Mouse (Mus musculus): ENCODE data around the gene Pcp4. TPM values are rescaled to one million over a fixed set of nuclear protein-coding genes. Genes with fewer than 3 reads are reported as not detected.
A peak's percentile ranks its signal among the peaks of the same experiment; 100 is the strongest.

The Pcp4 gene
- polyA plus RNA-seq, 1 experiment from 2014 or later = 482 TPM

DNA sequence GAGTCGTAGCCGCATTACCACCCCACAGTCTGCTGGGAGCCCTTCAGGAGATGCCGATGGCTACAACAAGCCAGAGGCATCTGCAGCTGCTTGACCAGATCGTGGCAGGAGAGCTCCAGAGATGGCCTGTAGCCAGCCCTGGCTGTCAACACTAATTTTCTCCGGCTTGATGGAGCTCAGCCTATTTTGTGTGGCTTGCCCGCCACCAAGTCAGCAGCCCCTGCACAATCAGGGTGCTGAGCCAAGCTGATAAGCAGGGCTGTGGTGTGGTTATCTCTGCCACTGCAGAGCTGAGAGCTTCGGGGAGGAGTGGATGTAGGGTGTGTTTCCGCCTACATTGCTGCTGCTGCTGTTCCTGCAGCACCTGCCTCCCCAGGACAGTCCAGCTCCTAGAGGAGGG, 66.3 kb downstream of the Pcp4 start:
- Histone ChIP-seq H3K4me2 (no peak overlapping the region), H3K27ac (replicated peaks) (no peak overlapping the region), H3K4me1 (peaks cover 4% of the 10 kb centered on the region; the same call in 1 of the 2 replicates), H3K9me3 (replicated peaks) (no peaks in the 10 kb centered on the region), H3K9ac (replicated peaks) (no peak overlapping the region), H3K36me3 (no peaks in the 10 kb centered on the region), H3K27me3 (replicated peaks) (no peaks in the 10 kb centered on the region), H3K4me3 (replicated peaks) (no peak overlapping the region)
- 75% methylated on average over 8 of the region's 8 CpGs for WGBS
- no peak for ATAC-seq (ENCODE audit: low FRiP score)

GRCm38 (mm10) chr16:96535271-96535670, 67.9 kb downstream of the Pcp4 start:
- Histone ChIP-seq H3K4me3 (replicated peaks) (no peak overlapping the region), H3K4me1 (peaks cover 4% of the 10 kb centered on the region; the same call in 1 of the 2 replicates), H3K4me2 (no peak overlapping the region), H3K27ac (replicated peaks) (no peak overlapping the region), H3K9ac (replicated peaks) (no peak overlapping the region), H3K27me3 (replicated peaks) (no peaks in the 10 kb centered on the region), H3K36me3 (no peaks in the 10 kb centered on the region), H3K9me3 (replicated peaks) (no peaks in the 10 kb centered on the region)
- WGBS = 92% methylated on average over 4 of the region's 4 CpGs
- ATAC-seq (ENCODE audit: low FRiP score) = no peak

DNA sequence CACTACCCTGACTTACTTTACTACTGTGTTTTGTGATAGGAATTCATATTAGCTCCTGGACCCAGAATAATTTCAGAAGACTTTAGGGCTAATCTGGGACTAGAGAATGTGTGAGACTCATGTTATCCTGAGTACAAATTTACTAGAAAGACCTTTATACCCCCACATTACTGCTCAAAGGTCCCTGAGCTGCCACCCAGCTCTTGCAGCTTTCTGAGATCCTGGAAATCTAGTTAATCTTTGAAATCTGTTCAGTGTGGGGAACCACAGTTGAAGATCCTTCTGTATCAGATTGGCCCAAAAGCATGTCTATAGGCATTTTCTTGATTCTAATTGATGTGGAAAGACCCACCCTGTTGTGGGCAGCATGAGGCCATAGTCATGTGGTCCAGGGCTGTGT, 69.0 kb downstream of the Pcp4 start:
- Histone ChIP-seq H3K36me3 (no peaks in the 10 kb centered on the region), H3K9ac (replicated peaks) (no peak overlapping the region), H3K27me3 (replicated peaks) (no peaks in the 10 kb centered on the region), H3K4me3 (replicated peaks) (no peak overlapping the region), H3K27ac (replicated peaks) (no peak overlapping the region), H3K9me3 (replicated peaks) (no peaks in the 10 kb centered on the region), H3K4me1 (peaks cover 4% of the 10 kb centered on the region; the same call in 1 of the 2 replicates), H3K4me2 (no peak overlapping the region)
- no peak for ATAC-seq (ENCODE audit: low FRiP score)

DNA sequence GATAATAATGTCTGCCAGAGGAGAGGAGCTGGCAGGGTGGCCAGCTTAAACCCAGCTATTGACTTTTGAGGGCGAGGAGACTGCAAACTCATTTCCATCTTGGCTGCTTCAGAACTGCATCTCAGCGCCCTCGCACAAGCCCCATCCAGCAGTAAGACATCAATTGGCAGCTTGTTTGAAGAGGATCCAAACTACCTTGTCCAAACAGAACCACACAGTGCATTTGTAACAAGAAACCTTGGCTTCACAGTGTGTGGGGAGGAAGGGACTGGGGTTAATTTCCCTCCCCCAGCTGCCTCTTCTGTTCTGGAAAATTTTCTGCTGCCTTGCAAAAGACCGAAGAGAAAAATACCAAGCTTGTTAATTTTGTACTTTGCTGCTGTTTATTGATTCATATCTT, 71.7 kb downstream of the Pcp4 start:
- 77% methylated on average over 4 of the region's 4 CpGs for WGBS
- no peak overlapping the region for H3K9ac ChIP-seq (replicated peaks)
- H3K4me2 ChIP-seq = no peak overlapping the region
- H3K27ac ChIP-seq (replicated peaks) = no peak overlapping the region
- no peak for ATAC-seq (ENCODE audit: low FRiP score)
- no peaks in the 10 kb centered on the region for H3K27me3 ChIP-seq (replicated peaks)
- H3K9me3 ChIP-seq (replicated peaks) = no peaks in the 10 kb centered on the region
- no peaks in the 10 kb centered on the region for H3K36me3 ChIP-seq
- no peak overlapping the region for H3K4me3 ChIP-seq (replicated peaks)
- no peaks in the 10 kb centered on the region for H3K4me1 ChIP-seq

GRCm38 (mm10) chr16:96541056-96541455, 73.7 kb downstream of the Pcp4 start:
- H3K36me3 ChIP-seq = no peaks in the 10 kb centered on the region
- WGBS = 57% methylated on average over 2 of the region's 2 CpGs
- ATAC-seq (ENCODE audit: low FRiP score) = no peak
- no peak overlapping the region for H3K4me2 ChIP-seq
- H3K9ac ChIP-seq (replicated peaks) = no peak overlapping the region
- no peaks in the 10 kb centered on the region for H3K27me3 ChIP-seq (replicated peaks)
- no peak overlapping the region for H3K27ac ChIP-seq (replicated peaks)
- no peaks in the 10 kb centered on the region for H3K9me3 ChIP-seq (replicated peaks)
- H3K4me3 ChIP-seq (replicated peaks) = no peak overlapping the region
- H3K4me1 ChIP-seq = no peaks in the 10 kb centered on the region

- WGBS = 66% methylated on average over 2 of the region's 2 CpGs
- no peak overlapping the region for H3K4me2 ChIP-seq
- H3K27ac ChIP-seq (replicated peaks) = no peak overlapping the region
- H3K4me3 ChIP-seq (replicated peaks) = no peak overlapping the region
- no peaks in the 10 kb centered on the region for H3K9me3 ChIP-seq (replicated peaks)
- no peak overlapping the region for H3K9ac ChIP-seq (replicated peaks)
- no peaks in the 10 kb centered on the region for H3K27me3 ChIP-seq (replicated peaks)
- H3K4me1 ChIP-seq = no peaks in the 10 kb centered on the region
- no peak for ATAC-seq (ENCODE audit: low FRiP score)
- no peaks in the 10 kb centered on the region for H3K36me3 ChIP-seq
These were observed 85.3 kb downstream of the Pcp4 start for GRCm38 (mm10) chr16:96552680-96553079.

- ATAC-seq (ENCODE audit: low FRiP score) = no peak
- H3K4me2 ChIP-seq = no peak overlapping the region
- H3K9ac ChIP-seq (replicated peaks) = no peak overlapping the region
- H3K36me3 ChIP-seq = no peaks in the 10 kb centered on the region
- no peaks in the 10 kb centered on the region for H3K9me3 ChIP-seq (replicated peaks)
- 85% methylated on average over 4 of the region's 4 CpGs for WGBS
- H3K27me3 ChIP-seq (replicated peaks) = no peaks in the 10 kb centered on the region
- H3K27ac ChIP-seq (replicated peaks) = no peak overlapping the region
- no peaks in the 10 kb centered on the region for H3K4me1 ChIP-seq
- H3K4me3 ChIP-seq (replicated peaks) = no peak overlapping the region
These were observed 88.0 kb downstream of the Pcp4 start for GRCm38 (mm10) chr16:96555412-96555811.

DNA sequence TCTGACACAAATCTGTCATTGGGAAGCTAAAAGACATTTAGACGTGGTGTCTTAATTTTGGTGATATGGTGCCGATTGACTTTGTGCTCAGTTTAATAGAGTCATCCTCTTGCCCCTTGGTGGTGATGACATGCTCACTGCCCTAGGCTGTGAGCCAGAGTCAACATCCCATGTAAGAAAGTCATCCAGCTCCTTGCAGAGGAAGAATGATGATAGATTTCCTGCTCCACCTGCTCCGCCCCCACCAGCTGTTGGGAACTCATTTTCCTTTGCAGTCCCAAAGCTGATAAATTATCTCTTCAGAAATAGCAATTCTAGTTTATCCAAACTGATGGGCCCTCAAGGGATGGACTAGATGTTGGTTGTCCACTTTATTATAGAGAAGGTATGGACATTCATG, 89.2 kb downstream of the Pcp4 start:
- H3K27me3 ChIP-seq (replicated peaks) = no peaks in the 10 kb centered on the region
- 68% methylated on average over 3 of the region's 3 CpGs for WGBS
- H3K27ac ChIP-seq (replicated peaks) = no peak overlapping the region
- H3K4me2 ChIP-seq = no peak overlapping the region
- no peaks in the 10 kb centered on the region for H3K36me3 ChIP-seq
- ATAC-seq (ENCODE audit: low FRiP score) = no peak
- H3K9me3 ChIP-seq (replicated peaks) = no peaks in the 10 kb centered on the region
- H3K4me3 ChIP-seq (replicated peaks) = no peak overlapping the region
- H3K9ac ChIP-seq (replicated peaks) = no peak overlapping the region
- H3K4me1 ChIP-seq = no peaks in the 10 kb centered on the region

DNA sequence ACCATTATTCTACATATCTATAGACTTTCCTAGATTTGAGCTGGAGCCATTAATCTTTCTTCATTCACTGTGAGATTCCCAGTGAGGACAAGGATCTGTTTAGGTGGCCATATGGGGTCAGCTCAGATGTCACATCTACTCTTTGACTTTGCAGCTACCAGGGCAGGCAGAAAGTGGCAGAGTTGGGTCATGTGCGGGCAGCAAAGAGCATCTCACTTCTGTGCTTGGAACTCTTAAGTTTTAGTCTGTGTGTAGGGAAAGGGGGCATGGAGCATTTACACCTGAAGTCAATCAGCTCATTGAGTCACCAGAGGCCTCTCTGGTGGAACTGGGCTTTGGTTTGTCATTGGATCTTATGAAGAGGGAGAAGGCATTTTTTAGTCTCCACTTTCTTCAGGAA, 90.9 kb downstream of the Pcp4 start:
- Histone ChIP-seq H3K27me3 (replicated peaks) (no peaks in the 10 kb centered on the region), H3K4me1 (peaks cover 10% of the 10 kb centered on the region)
- WGBS = 88% methylated on average over 1 of the region's 1 CpGs

DNA sequence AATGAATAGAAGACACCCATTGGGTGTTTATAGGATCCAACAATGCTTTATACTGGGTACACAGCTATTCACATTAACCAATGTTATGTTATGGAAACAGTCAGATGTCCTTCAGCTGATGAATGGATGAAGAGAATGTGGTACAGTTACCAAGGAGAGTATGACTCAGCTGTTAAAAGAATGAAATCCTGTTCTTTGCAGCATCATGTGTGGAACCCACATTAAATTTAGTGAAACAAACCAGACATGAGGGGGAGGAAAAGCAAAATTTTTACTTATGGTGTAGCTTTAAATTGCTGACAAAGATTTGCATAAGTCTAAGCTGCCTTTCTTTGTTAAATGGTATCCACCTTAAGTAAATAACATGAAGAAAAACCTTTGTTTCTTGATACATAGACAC, 92.4 kb downstream of the Pcp4 start:
- no peaks in the 10 kb centered on the region for H3K27me3 ChIP-seq (replicated peaks)
- H3K4me3 ChIP-seq (replicated peaks) = no peak overlapping the region
- peaks cover 19% of the 10 kb centered on the region for H3K4me1 ChIP-seq
- H3K36me3 ChIP-seq = no peaks in the 10 kb centered on the region
- no peaks in the 10 kb centered on the region for H3K9me3 ChIP-seq (replicated peaks)
- H3K27ac ChIP-seq (replicated peaks) = no peak overlapping the region
- no peak overlapping the region for H3K9ac ChIP-seq (replicated peaks)
- ATAC-seq (ENCODE audit: low FRiP score) = no peak
- H3K4me2 ChIP-seq = no peak overlapping the region

More for the DNA sequence above, 90.9 kb downstream of the Pcp4 start:
- no peak for ATAC-seq (ENCODE audit: low FRiP score)
- H3K9ac ChIP-seq (replicated peaks) = no peak overlapping the region
- H3K4me2 ChIP-seq = no peak overlapping the region
- no peaks in the 10 kb centered on the region for H3K9me3 ChIP-seq (replicated peaks)
- no peaks in the 10 kb centered on the region for H3K36me3 ChIP-seq
- H3K27ac ChIP-seq (replicated peaks) = no peak overlapping the region
- H3K4me3 ChIP-seq (replicated peaks) = no peak overlapping the region

DNA sequence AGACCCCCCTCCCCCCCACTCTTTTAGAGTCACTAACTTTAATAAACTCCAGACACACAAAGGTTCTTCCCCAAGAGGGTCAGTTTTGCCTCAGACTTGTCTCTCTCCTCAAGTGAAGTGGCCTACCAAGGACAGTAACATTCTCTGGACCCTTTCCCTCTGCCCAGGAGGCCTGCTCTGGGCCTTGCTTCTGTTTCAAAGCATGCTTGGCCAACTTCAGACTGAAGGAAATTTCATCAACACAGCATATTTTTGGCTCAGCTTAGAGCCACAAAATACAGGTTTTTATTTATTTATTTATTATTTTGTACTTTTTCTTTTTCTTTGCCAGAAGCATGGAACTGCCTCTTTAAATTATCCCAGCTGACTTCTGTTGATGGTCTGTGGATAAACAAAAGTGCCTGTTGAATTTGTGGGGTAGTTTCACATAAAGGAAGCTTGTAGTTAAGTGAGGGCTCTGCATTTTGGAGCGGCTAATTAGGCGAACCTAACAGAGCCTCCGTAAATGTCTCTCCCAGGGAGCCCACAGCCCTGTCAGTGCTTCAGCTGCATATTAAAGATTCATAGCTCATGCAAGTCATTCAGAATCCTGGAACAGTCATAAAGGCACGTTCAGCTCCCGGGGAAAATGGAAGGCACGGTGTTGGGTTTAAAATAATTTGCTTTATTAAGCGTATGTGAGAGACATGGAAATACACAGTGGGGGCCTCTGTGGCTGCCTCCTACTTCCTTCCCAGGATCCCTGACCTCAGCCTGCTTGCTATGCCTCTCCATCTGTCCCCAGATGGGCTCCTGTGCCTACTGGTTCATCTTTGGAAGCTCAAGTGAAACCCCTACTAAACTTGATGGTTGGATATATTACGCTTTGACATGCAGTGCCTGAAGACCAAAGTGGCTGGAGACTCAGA, 96.2 kb downstream of the Pcp4 start:
- Histone ChIP-seq H3K4me2 (no peak overlapping the region), H3K4me1 (peaks cover 24% of the 10 kb centered on the region), H3K9ac (replicated peaks) (no peak overlapping the region), H3K27me3 (replicated peaks) (no peaks in the 10 kb centered on the region), H3K36me3 (no peaks in the 10 kb centered on the region), H3K9me3 (replicated peaks) (no peaks in the 10 kb centered on the region), H3K27ac (replicated peaks) (peak overlapping the region; percentile 70), H3K4me3 (replicated peaks) (no peak overlapping the region)
- 16% methylated on average over 8 of the region's 8 CpGs for WGBS
- ATAC-seq (ENCODE audit: low FRiP score) = peak; percentile 79

DNA sequence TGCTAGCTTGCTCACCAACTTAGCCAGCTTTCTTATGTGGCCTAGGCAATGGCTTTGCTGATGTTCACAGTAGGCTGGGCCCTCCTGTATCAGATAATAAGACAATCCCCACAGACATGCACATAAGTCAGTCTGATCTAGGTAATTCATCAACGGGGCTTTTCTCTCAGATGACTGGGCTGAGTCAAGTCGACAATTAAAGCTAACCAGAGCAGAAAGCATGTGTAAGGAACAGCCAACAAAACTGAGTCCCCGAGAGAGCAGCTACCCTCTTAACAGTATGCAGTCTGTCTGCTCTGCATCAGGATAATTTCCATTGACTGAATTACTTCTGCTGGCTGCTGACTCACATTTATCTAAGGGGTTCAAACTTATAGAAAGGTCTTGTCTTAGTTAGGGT, 100.0 kb downstream of the Pcp4 start:
- 39% methylated on average over 3 of the region's 3 CpGs for WGBS
- no peak overlapping the region for H3K27ac ChIP-seq (replicated peaks)
- H3K9me3 ChIP-seq (replicated peaks) = no peaks in the 10 kb centered on the region
- no peaks in the 10 kb centered on the region for H3K27me3 ChIP-seq (replicated peaks)
- H3K4me2 ChIP-seq = no peak overlapping the region
- H3K4me1 ChIP-seq = peaks cover 32% of the 10 kb centered on the region
- H3K4me3 ChIP-seq (replicated peaks) = no peak overlapping the region
- no peak overlapping the region for H3K9ac ChIP-seq (replicated peaks)
- no peaks in the 10 kb centered on the region for H3K36me3 ChIP-seq
- no peak for ATAC-seq (ENCODE audit: low FRiP score)

Data from neural tube, embryonic 15.5 days (tissue).